Mouse (Mus musculus) CD4-positive, CD25-positive, alpha-beta regulatory T cell, adult 2 months (primary cell): ENCODE data around the gene Tbx6.

Experiments used
- DNase-seq: peaks from one replicate; pipeline ENCODE4 v3.0.0-alpha.2; 2012; ENCODE audit warnings: low read depth, low spot score

Gene Tbx6

DNA sequence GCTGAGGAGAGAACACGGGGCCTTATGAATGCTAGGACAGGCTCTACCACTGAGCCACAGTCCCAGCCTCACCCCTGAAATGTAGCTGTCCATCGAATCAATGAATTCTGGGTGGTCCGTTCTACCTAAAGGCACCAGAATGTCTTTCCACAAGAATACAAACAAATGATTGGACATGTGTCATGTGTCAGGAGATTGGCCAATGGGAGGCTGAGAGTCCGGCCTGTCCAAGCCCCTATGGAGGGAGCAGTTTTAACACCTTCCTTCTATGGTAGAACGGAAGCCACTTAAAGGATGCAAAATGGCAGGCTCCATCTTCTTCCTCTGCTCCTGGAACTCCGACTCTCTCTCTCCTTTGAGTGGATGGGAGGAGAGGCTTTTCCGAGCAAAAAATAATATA, 36.3 kb downstream of the Tbx6 start:
- DNase-seq, result no peak

DNA sequence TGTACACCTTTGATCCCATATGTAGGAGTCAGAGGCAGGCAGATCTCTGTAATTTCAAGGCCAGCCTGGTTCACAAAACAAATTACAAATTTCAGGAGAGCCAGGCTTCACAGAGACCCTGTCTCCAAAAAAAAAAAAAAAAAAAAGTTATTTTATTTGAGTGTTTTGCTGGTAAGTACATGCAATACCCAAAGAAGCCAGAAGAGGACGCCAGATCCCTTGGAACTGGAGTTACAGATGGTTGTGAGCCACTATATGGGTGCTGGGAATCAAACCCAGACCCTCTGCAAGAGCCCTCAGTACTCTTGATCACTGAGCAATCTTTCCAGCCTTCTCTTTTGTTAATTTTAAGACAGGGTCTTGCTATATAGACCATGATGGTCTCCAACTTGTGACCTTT, 37.5 kb downstream of the Tbx6 start:
- DNase-seq, result no peak

DNA sequence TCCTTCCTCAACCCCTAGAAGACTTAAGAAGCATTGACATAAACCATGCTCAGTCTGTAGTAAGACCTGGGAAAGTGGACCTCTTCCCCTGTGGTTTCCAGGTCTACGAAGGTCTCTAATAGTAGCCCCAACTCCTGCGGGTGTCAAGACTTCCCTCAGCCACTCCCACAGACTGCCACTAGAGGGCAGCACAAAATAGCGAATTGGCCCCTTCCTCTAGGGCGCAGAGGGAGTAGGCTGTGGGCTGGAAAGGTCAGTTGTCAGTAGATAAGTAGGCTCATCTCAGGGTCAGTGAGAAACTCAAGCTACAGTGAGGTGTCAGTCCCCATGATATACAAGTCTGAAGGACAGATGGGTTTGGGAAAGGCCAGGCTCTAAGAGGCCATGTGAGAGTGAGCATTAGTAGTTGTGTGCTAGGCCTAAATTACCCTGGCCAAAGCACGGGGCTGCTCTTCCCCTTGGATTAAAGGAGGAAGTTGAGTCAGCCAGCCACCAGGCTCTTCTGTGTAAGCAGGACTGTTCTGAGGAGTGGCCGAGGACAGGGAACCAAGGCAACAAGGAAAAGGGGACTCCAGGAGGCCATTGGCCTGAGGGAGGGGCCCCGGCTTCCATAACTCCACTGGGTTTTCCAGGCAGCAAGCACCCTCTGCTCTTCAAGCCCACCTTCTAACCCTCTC, 40.7 kb downstream of the Tbx6 start:
- DNase-seq, result peak; percentile 87

DNA sequence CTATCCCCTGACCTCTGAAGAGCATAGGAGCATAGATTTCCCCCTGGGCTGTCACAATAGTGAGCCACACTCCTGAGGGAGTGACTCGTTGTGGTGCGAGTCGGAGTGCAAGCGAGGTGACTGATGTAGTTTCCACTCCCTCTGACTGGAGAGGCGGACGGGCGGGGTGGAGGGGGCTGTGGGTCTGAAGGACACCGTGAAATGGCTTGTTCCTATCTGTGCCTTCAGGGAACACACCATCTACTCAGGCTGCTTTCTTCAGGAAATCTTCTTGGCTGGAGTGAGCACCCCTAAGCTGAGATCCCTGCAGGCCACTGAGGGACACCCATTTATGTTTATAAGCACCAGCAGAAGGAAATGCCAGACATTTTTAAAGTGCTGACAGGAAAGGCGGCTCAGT, 41.5 kb downstream of the Tbx6 start:
- DNase-seq, result no peak

DNA sequence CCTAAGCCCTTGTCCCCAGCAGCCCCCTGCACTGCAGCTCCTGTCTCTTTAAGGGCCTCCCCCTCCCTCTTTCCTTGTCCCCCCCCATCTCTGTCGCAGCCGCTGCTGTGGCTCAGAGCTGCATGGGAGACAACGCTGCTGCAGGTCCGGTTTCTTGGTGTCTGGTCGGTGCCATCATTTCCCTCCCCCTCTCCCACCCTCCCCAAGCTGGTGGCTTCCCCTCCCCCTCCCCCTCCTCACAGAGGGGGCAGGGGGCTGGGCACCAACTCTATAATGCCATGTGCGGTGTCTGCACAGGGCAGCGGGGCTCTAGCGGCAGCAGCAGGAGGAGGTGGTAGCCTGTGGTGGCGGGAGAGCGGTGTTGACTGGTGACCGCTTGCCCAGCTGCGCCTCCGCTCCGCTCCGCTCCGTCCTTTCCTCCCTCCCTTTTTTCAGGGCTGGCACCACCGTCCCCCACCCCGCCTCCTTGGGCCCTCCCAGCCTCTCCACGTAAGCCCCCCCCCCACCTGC, 42.0 kb downstream of the Tbx6 start:
- DNase-seq, result no peak

DNA sequence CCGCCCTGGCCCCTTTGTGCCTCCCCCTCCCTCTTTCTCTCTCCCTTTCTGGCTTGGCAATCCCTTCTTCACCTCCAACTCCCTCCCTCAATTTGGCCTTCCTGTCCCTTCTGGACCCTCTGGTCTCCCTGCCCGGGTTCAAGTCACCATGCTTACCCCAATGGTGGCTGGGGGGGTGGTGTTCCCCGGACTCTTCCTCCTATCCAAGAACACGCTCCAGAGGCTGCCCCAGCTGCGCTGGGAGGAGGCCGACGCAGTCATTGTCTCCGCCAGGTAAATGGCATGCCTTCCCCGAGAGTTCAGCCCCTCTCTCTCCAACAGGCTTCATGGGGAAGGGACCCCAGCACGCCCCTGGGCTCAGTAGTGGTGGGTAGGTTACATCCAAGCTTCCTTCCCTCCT, 42.7 kb downstream of the Tbx6 start:
- no peak for DNase-seq

DNA sequence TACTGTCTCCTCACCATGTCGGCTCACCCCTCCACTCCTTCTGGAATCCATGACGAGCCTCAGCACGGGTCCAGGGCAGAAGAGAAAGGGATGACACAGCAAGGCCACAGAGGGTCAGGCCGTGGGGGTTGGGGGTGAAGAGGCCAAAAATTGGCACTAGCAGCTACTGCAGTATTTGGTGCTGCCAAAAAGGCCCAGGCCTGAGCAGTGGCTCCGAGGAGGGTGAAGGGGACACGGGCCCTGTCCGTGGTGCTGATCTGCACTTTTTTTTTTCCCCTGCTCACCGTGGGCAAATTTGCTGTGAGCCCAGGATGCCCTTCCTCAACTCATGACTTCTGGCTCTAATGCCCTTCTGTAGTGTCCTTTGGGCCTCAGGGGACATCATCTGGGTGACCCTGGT, 44.1 kb downstream of the Tbx6 start:
- DNase-seq, result peak; percentile 32

DNA sequence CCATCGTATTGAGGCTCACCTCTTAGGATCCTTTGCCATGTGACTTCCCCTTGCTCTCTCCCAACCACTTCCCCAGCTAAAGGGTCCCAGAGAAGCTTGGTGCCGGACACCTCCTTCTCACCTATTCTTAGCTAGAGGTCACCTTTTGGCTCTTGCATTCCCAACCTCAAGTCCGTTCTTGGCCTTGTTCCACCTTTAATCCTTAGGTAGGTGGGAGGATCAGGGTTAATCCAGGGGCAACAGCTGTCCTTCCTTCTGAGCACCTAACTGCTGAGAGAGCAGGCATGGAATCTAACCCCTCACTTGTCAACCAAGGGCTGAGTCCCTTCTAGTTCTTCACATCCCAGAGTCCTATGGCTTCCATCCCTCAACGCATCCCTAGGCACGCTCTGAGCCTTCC, 44.7 kb downstream of the Tbx6 start:
- no peak for DNase-seq

DNA sequence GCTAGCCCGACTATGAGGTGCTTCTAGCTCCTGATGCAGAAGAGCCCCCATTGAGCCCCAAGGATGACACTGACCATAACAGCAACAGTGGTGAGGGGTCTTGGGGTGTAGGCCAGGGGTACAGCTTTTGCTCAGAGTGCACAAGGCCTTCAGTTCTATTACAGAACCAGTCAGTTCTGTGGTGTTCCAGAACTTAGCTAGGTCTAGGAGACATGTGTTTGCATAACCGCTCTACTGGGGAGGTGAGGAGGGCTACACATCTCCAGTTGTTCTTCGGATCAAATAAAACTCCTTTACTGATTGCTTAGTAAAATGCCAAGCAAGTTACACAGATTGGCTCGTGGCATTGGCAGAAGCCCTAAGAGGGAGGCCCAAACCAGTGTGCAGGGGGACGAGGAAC, 50.3 kb downstream of the Tbx6 start, which contains the start of gene 4930451I11Rik:
Gene 4930451I11Rik, minus strand, starts transcription at position 101 of the 400 bp plus-strand sequence.
- no peak for DNase-seq

DNA sequence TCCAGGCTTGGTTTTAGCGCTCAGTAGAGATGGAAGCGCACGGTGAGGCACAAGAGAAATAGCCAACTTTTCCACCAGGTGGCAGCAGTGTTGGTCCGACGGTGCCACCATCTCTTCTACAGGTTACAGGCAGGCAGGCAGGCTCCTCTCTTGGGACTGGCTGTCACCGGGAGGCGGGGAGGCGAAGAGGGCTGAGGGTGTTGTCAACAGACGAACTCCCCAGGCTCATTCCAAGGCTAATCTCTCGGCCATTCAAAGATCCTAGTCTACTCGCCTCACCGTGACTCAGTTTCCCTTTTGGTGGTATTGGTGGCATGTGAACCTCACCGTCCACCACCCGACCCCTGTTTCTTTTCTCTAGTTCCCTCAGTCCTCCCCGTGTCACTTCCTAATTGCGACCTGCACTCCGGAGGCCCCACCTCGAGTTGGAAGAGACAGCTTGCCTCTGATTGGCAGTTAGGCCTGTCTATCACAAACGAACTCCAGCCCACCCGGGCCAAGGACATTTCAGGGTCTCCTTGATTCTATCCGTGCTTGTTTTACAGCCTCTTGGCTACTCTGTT, 50.8 kb downstream of the Tbx6 start:
- DNase-seq, result peak; percentile 91

DNA sequence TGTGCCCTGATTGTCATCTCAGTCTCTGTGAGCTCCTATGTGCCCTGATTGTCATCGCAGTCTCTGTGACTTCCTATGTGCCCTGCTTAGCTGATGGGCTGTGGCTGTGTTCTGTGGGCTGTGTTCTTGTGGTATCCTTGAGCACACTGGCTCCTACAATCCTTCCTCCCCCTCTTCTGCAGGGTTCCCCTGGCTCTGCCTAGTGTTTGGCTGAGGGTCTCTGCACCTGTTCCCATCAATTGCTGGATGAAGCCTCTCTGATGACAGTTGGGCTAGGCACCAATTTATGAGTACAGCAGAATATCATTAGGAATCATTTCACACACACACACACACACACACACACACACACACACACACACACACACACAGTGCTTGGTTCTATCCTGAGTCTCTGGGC, 52.0 kb downstream of the Tbx6 start:
- no peak for DNase-seq
